Mouse (Mus musculus): Measurements from ENCODE around the gene Rpl37.

Gene Rpl37

DNA sequence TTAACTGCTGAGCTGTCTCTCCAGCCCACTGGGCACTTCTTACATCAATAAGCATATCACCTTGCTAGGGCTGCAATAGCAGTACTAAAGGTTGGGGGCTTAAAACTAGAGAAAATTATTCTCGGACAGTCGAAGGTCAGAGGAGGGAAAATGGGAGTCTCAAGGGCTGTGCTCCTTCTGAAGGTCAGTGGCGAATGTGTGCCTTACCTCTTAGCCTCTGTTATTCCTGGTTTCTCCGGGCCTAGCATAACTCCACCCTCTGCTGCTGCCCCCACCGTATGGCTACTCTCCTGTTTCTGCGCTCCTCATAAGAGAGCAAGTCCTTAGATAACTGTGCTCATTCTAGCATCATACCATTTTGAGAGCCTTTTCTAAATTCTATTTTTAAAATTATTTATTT is 35.7 kb downstream of the Rpl37 start:
- no peak for DNase-seq (ENCODE audit: low read depth)

DNA sequence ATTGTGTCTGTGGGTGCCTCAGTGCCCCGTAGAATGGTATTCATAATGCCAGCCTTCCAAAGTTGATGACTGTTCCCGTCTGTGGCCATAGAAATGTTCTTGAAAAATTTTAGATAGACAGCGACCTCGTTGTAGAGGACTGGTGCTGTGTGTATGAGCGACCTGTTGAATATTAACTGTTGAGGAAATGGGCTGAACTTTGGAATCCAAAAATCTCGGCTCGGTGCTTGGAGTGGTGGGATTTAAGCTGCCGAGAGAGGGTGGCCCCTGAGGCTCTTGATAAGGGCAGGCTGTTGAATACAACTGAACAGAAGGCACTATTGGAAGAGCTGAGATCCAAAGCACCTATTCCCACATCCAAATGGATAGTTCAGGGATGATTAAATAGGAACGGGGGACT is 38.2 kb downstream of the Rpl37 start:
- DNase-seq (ENCODE audit: low read depth), result no peak

DNA sequence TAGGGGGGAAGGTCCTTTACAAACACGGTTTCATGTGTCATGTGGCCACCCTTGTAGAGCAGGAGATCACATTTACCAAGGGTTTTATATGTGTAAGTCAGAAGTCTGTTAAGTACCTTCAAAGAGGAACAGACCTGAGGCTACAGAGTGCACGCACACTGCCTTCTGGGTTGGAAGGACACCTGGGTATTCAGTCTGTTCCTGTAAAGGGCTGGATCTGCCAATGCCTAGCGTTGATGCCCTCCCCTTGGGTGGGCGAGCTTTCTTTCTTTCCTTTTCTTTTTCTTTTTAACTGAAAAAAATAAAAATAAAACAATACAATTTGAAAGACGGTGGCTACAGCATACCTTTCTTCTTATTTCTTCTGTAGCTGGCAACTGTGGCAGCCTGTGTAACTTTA is 38.6 kb downstream of the Rpl37 start:
- DNase-seq (ENCODE audit: low read depth), result no peak

DNA sequence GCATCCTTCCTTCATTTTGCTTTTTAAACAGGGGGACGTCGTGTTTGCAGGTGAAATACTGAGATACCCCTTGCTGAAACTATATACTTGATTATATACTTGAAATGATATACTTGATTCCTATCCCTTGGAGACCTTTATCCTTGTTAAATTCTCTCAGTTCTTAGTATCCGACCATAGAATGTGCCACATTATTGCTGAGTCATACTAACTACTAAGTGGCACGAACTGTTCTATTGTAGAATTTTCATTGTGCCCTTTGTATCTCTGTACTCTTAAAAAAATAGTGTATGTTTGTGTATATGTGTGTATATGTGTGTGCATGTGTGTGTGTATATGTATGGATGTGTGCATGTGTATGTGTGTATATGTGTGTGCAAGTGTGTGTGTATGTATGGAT is 39.9 kb downstream of the Rpl37 start:
- DNase-seq (ENCODE audit: low read depth), result no peak

DNA sequence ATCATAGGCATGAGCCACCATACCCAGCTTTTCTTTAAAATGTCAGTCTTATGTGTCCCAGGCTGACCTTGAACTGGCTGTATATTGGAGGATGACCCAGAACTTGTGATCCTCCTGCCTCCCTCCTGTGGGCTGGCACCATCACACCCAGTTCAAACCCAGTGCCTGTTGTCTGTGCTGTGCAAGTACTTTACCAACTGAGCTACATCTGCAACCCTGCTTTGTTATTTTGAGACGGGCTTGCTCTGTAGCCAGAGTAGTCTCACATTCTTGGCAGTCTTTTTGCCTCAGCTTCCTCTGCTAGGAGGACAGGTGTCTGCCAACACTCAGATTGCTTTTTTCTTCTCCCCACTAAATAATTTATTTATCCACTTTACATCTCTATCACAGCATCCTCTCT is 40.9 kb downstream of the Rpl37 start:
- no peak for DNase-seq (ENCODE audit: low read depth)

DNA sequence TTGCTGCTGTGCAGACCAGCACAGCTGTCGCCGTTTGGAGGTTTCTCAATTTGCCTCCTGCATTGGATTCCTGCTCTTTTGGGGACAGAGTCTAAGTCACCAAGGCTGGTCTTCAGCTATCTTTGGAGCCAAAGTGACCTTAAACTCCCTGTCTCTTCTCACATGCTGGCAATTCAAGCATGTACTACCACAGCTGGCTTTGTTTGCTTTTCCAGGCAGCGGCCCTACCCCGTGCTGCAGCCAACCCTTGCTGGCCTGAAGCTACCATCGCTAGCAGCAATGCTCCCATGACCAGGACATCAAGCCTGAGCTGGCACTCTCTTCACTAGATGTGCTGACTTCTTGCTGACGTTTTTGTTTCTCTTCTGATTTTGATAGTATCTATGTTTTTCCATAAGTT is 42.4 kb downstream of the Rpl37 start:
- no peak for DNase-seq (ENCODE audit: low read depth)

DNA sequence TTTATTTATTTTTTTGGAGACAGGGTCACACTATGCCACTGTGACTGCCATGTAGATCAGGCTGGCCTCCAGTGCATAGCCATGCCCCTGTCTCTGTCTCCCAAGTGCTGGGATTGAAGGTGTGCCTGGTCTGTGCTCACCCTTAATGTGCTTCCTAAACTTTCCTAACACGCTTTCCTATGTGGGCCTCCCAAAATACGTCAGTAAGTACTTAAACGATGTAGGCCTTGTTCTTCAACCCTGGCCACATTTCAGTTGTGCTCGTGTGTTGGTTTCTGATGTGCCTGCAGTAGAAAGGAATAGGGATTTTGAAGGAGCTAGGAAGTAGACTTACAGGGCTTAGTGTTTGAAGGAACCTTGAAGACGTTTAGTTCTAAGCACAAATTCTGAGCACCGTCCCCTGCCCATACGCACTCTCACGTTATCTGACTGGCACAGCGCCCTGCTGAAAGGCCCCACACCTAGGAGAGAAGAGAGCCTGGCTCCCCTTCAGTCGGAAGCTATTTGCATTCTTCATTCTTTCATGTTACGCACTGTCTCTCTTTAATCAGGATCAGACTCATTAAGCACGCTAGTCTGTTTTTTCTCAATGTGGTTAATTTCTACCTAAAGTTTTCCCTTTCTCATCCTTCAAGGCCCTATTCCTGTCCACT is 48.8 kb downstream of the Rpl37 start:
- no peak for DNase-seq (ENCODE audit: low read depth)

Measured in NIH3T3 (cell line).